Mouse (Mus musculus): Measurements from ENCODE around the gene Egfl7.

Gene Egfl7

DNA sequence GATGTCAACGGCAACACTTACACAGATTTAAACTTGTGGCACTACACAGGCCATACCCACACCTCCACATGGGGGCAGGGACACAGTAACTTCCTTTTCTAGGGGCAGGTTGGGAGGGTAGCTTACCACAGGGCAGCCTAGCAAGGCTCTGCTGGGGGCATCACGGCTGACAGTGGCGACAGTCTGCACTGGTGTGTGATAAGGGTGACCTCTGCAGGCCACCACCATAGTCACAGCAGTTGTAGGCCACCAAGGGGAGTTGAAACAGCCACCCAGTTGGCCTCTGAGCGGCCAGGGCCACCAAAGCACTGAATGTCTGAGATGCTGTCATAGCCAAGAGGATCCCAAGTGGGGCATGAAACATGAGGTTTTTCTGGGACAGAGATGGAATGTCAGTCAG, 13.6 kb upstream of the Egfl7 start:
- no peak for DNase-seq (ENCODE audit: low read depth, low spot score)

DNA sequence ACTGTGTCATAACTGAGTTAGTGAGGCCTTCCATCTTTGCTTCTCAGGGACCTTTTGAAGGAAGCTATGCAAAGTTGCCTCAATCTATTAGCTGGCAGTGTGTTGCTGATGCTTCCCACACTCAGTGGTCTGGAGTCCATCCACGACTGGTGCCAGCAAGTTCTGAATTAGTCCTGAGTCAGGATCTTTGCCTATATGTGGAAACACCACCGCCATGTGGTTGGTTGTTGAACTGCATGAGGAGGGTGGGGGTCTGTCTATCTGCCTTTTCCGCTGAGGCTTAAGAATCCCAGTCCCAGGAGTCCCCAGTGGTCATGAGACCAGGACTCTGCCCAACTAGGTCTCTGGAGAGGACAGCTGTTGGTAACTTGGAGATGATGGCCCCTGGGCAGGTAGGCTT, 9.8 kb upstream of the Egfl7 start:
- no peak for DNase-seq (ENCODE audit: low read depth, low spot score)

DNA sequence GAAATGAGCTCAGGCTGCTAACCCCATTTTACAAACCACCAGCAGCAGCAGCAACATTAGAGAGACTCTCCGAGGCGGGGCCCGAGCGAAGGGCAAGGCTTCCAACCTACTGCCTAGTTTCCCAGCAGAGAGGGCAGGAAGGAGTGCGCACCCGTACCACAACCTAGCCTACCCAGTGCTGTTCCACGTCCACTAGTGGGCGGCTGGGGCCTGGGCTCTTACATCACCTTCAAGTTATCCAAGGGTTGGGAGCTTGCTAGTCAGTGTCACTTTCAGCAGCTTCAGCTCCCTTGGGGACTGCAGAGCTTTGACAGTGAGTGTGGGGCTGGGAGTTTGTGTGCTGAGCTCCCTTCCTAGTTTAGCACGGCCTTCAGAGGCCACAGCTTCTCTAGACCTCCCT, 8.4 kb upstream of the Egfl7 start:
- no peak for DNase-seq (ENCODE audit: low read depth, low spot score)

DNA sequence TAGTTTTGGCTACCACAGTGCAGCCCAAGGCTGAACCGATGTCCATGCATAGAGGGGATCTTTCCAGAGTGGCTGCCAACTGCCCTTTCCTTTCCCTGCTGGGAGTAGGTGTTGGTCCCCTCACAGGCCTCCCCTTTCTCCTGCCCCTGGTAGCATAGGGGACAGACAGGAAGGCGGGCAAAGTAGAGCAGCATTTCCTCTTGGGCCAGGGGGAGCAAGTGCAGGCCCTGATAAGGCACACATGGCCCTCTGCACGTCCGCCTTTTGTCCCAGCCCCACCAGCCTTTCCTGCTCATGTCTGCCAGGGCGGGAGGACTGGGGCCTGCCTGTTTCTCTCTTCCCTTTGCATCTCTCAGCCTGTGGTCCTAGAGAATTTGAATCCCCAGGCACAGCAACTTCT, 8.0 kb upstream of the Egfl7 start:
- DNase-seq (ENCODE audit: low read depth, low spot score): no peak

DNA sequence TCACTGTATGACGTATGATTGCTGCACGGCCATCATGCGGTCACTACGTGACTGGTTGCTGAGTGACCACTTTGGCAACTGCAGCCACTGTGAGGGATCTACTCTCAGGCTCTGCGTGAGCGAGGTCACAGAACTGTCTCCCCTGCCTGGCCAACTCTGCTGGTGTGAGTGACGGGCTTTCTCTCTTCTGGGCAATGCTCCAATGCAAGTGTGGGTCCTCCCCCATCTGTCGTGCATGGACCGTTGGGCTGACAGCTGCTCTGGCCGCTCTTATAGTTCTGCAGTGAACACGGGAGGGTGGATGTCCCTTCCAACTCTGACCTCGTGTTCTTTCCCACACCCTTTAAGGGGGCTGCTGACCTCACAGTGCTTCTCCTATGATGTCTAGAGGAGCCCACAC, 6.4 kb upstream of the Egfl7 start:
- no peak for DNase-seq (ENCODE audit: low read depth, low spot score)

- no peak for DNase-seq (ENCODE audit: low read depth, low spot score)
These were observed 6.0 kb upstream of the Egfl7 start for GRCm38 (mm10) chr2:26573807-26574206.

DNA sequence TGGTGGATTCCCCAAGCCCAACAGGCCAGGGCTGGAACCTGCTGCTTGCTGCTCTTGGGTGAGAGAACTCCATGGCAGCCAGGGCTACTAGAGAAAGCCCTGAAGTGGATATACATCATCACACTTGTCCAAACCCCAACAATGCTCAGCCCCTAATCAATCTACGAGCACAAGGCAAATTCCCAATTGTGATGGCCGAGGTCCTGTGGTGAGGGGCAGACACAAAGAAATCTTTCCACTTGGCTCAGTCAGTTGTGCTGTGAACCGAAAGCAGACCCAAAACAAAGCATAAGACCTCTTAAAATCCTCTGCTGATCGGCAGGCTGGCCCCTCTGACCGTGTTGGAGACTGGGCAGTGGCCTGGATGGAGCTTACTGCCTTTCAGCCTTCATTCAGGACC, 5.0 kb upstream of the Egfl7 start:
- no peak for DNase-seq (ENCODE audit: low read depth, low spot score)

DNA sequence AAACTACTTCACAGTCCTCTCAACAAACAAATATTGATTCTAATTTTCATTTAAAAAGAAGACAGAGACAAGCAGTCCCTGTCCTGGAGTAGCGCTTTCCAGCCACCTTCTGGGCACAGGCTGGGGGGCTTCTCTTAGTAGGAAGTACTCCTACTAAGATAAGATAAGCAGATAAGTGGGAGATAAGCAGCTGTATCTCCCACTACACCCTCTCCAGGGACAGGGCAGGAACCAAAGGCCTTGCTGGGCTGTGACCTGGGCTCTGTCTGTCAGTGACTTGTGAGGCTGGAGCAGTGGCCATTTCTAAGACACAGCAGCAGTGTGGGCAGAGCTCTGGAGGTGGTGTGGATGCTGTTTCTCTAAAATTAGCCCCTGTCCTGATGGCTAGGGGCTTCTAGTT, 4.4 kb upstream of the Egfl7 start:
- no peak for DNase-seq (ENCODE audit: low read depth, low spot score)

DNA sequence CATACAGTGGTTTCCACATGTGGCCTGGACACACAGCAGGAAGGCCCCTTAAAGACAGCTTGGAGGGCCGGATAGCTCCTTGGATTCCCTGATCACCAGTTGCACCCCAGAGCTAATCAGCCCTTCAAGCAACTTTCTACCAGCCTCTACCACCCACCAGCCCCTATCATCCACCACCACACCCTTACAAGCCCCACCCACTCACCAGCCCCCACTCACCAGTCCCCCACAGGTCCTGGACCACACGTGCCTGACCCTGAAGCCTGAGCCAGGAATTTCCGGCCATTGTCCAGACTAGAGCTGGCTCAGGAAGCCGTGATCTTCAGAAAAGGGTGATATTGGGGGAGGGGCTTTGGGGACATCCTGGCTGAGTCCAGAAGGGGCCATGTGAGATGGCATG, 3.9 kb upstream of the Egfl7 start:
- no peak for DNase-seq (ENCODE audit: low read depth, low spot score)

GRCm38 (mm10) chr2:26576462-26576861, 3.4 kb upstream of the Egfl7 start:
- DNase-seq (ENCODE audit: low read depth, low spot score): no peak

DNA sequence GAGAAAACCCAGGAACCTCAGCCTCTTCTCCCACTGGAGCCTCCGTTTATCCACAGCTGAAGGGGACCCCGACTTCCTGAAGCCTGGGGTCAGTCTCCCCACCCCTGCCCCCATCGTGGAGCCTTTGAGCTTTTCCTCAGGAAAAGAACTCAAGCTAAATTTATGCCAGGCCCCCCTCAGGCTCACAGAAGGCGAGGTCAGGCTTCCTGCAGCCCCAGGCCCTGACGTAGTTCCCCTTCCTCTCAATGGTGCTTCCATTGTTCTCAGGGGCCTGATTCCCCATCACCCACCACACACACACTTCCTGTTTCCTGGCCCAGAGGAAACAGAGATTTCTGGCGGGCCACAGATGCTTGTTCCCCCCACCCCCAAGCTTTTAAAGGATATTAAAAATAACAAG, 1.4 kb upstream of the Egfl7 start:
- DNase-seq (ENCODE audit: low read depth, low spot score): no peak

GRCm38 (mm10) chr2:26580751-26581150, 937 bp downstream of the Egfl7 start:
- DNase-seq (ENCODE audit: low read depth, low spot score): no peak

- no peak for DNase-seq (ENCODE audit: low read depth, low spot score)
These were observed 2.4 kb downstream of the Egfl7 start for GRCm38 (mm10) chr2:26582203-26582602.

GRCm38 (mm10) chr2:26582741-26583140, 2.9 kb downstream of the Egfl7 start:
- DNase-seq (ENCODE audit: low read depth, low spot score): no peak

GRCm38 (mm10) chr2:26583640-26584039, 3.8 kb downstream of the Egfl7 start:
- DNase-seq (ENCODE audit: low read depth, low spot score): no peak

DNA sequence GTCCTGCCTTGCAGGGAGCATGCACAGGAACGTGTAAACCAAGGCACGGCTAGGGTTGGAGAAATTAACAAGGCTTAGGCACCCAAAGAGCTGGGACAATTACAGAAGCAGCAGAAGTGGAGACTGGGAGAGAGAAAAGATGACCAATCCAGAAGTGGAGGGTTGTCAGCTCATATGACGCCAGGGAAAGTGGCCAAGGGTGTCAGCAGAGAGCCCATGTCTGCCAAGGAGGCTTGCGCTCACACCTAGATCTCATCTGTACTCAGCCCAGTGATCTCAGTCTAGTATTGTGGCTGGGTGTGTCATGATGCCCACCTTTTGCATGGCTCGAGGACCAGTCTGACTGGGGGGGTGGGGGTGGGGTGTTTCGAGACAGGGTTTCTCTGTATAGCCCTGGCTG, 5.9 kb downstream of the Egfl7 start:
- DNase-seq (ENCODE audit: low read depth, low spot score): no peak

DNA sequence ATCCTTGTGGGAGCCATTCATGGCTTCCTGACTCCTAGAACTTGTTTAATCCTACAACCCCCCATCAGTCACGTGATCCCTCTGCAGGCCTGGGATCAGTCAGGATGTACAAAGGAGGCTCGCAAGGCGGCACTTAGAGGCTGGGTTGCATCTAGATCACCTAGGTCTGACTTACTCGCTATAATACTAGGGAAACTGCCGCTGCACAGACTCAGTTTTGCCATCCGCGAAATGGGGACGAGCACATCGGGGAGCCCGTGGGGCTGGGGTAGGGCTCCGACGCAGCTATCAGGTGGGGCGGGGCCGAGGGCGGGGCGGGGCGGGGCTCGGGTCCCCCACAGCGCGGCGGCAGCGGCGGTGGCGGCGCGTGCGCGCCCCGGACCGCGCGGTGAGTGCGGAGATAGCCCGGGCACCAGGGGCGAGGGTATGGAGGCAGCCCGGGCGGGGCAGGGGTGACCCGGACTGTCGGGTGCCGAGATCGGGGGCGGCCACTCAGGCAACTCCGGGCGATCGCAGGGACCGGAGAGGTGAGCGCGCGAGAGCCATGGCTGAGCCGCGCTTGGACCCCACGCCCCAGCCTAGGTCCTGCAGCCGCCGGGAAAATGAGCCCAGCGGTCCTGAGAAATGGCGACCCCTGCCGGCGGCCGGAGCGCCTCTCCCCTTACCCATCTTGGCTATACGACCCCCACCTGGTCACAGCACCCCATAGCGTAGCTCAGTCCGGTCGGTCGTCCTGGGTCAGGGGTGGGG, 6.7 kb downstream of the Egfl7 start, which contains the start of gene Gm20532:
TSS of gene Gm20532 (plus strand) at position 346 of the 750 bp plus-strand sequence.
- no peak for DNase-seq (ENCODE audit: low read depth, low spot score)

GRCm38 (mm10) chr2:26587044-26587405, 7.2 kb downstream of the Egfl7 start:
- DNase-seq (ENCODE audit: low read depth, low spot score): no peak

- DNase-seq (ENCODE audit: low read depth, low spot score): no peak
These were observed 8.8 kb downstream of the Egfl7 start for GRCm38 (mm10) chr2:26588573-26588972.

GRCm38 (mm10) chr2:26589284-26589683, 9.5 kb downstream of the Egfl7 start:
- no peak for DNase-seq (ENCODE audit: low read depth, low spot score)

- DNase-seq (ENCODE audit: low read depth, low spot score): no peak
These were observed 10.5 kb downstream of the Egfl7 start for GRCm38 (mm10) chr2:26590282-26590681.

- no peak for DNase-seq (ENCODE audit: low read depth, low spot score)
These were observed 11.1 kb downstream of the Egfl7 start for GRCm38 (mm10) chr2:26590962-26591361.

GRCm38 (mm10) chr2:26591416-26591815, 11.6 kb downstream of the Egfl7 start:
- no peak for DNase-seq (ENCODE audit: low read depth, low spot score)

All from retina, adult 2 months (tissue).